Mouse (Mus musculus) lung, adult 2 months (tissue): ENCODE measurements around the gene Mtus2.

Source experiments
- CTCF ChIP-seq: fragments of 200-500 bp; IDR thresholded peaks from 2 replicates; pipeline ENCODE4 v1.5.1; 2011; ENCODE audit warnings: mild to moderate bottlenecking, low read length, control low read depth; ENCODE audit not compliant: insufficient read depth
- POLR2A ChIP-seq: fragments of 200-500 bp; IDR thresholded peaks from 2 replicates; pipeline ENCODE4 v1.6.1; 2011; ENCODE audit warnings: low read depth, mild to moderate bottlenecking, control low read depth, low read length, borderline replicate concordance; ENCODE audit errors: extremely low read depth

DNA sequence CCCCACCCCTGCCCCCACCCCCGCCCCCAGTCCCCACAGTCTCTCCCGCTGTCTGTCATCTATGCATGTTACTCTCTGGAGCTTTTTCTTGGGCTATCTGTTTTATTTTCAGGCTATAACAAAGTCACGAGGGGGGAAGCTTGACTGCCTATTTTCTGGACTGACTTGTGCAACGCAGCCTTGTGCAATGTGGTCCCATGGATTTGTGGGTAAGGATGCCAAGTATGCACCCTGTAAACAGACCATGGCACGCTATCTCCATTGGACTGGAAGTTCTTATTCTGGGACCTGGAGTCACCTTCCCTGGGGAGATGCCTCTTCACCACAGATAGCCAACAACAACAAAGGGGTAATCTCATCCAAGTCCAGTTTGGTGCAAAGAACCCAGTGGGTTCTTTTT is 45.4 kb upstream of the Mtus2 start:
- TF ChIP-seq POLR2A (no peak), CTCF (no peak)
